Mouse (Mus musculus) kidney, embryonic 14.5 days (tissue): ENCODE data around the gene Ryr3. TPM values are rescaled to one million over a fixed set of nuclear protein-coding genes. Genes with fewer than 3 reads are reported as not detected.

ENCODE experiments used
- microRNA-seq: library from miRNA; unstranded; fragments of <30 nt; microRNA quantifications from one replicate; pipeline ENCODE4, GENCODE M21; 2016
- polyA plus RNA-seq: library from polyadenylated mRNA; unstranded; fragments of >200 nt; fragmentation: Nextera tagmentation; extraction: Ambion mirVana; gene quantifications from 2 replicates; pipeline ENCODE4 v1.2.1, GENCODE M21; 2014

Ryr3 gene
- polyA plus RNA-seq, 1 experiment from 2014 or later: 1.0 TPM

Small RNA genes lying within 50 kb of the gene (microRNA-seq; reads per million reads assigned to microRNA genes)
- not detected for gene Gm44374

Other genes starting within 250 kb of the Ryr3 start
- gene Tmco5b, start 68.6 kb upstream of the Ryr3 start, polyA plus RNA-seq: not detected in 2 replicates
- gene Fmn1, start 110.6 kb upstream of the Ryr3 start, polyA plus RNA-seq: 6.9 and 12.0 TPM in 2 replicates